Mouse (Mus musculus) MEL (cell line): Measurements from ENCODE around the gene Arhgap4.
A peak's percentile ranks its signal among the peaks of the same experiment; 100 is the strongest.

Experiments
- CHD2 ChIP-seq: IDR thresholded peaks from 2 replicates; pipeline ENCODE4 v1.6.1; 2011; ENCODE audit warnings: low read length, improper control_type of control experiment
- CTCF ChIP-seq, 3 experiments: IDR thresholded peaks in 2 of 3; conservative IDR thresholded peaks in 1 of 3; 2 replicates each; pipeline ENCODE4 v1.5.1; 2011 to 2012; ENCODE audit warnings: low read length in 3 of 3, low read depth in 2 of 3, mild to moderate bottlenecking in 2 of 3, improper control_type of control experiment in 1 of 3, inconsistent platforms in 1 of 3, mixed read lengths in 1 of 3, moderate library complexity in 1 of 3; ENCODE audit not compliant: control insufficient read depth in 1 of 3, insufficient read depth in 1 of 3, poor library complexity in 1 of 3, severe bottlenecking in 1 of 3
- EP300 ChIP-seq, 2 experiments: IDR thresholded peaks; 2 replicates each; pipeline ENCODE4 v1.6.1; 2011; ENCODE audit warnings: improper control_type of control experiment in 2 of 2, low read length in 2 of 2, low read depth in 1 of 2, mild to moderate bottlenecking in 1 of 2
- GABPA ChIP-seq: IDR thresholded peaks from 2 replicates; pipeline ENCODE4 v1.6.1; 2012; ENCODE audit warnings: low read depth, mild to moderate bottlenecking, inconsistent platforms, low read length, improper control_type of control experiment, moderate library complexity
- MAFK ChIP-seq: IDR thresholded peaks from 2 replicates; pipeline ENCODE4 v1.6.1; 2011; ENCODE audit warnings: low read depth, mild to moderate bottlenecking, low read length, improper control_type of control experiment, borderline replicate concordance
- POLR2A ChIP-seq, 2 experiments: IDR thresholded peaks; 2 replicates each; pipeline ENCODE4 v1.6.1; 2011 to 2012; ENCODE audit warnings: low read length in 2 of 2, mild to moderate bottlenecking in 2 of 2, control low read depth in 1 of 2, improper control_type of control experiment in 1 of 2, low read depth in 1 of 2, moderate library complexity in 1 of 2; ENCODE audit not compliant: control insufficient read depth in 1 of 2, insufficient read depth in 1 of 2, poor library complexity in 1 of 2
- POLR2AphosphoS2 ChIP-seq: IDR thresholded peaks from 2 replicates; pipeline ENCODE4 v1.6.1; 2011; ENCODE audit warnings: low read length, improper control_type of control experiment
- SIN3A ChIP-seq: IDR thresholded peaks from 2 replicates; pipeline ENCODE4 v1.6.1; 2012; ENCODE audit warnings: low read length, improper control_type of control experiment, inconsistent platforms
- TAL1 ChIP-seq: IDR thresholded peaks from 2 replicates; pipeline ENCODE4 v1.6.1; 2012; ENCODE audit warnings: mild to moderate bottlenecking, inconsistent platforms, low read length, moderate library complexity, mixed read lengths
- TBP ChIP-seq: IDR thresholded peaks from 2 replicates; pipeline ENCODE4 v1.8.0; 2011; ENCODE audit warnings: low read depth, low read length, improper control_type of control experiment
- ZC3H11A ChIP-seq: IDR thresholded peaks from 2 replicates; pipeline ENCODE4 v1.6.1; 2012; ENCODE audit warnings: low read depth, mild to moderate bottlenecking, inconsistent platforms, low read length, improper control_type of control experiment
- ZMIZ1 ChIP-seq: IDR thresholded peaks from 2 replicates; pipeline ENCODE4 v1.6.1; 2012; ENCODE audit warnings: low read depth, mild to moderate bottlenecking, inconsistent platforms, low read length, improper control_type of control experiment, moderate library complexity

GRCm38 (mm10) chrX:73954988-73955387 lies 33.3 kb upstream of the Arhgap4 start:
- peak in 1 of 2 experiments; percentile 2; a peak in 1 of 4 replicates for TF ChIP-seq POLR2A (IDR thresholded peaks at IDR 0.05; ENCODE audit: control insufficient read depth in 1 of 2, insufficient read depth in 1 of 2, low read depth in 1 of 2, low read length in 2 of 2, poor library complexity in 1 of 2)
- TF ChIP-seq CTCF (IDR thresholded peaks at IDR 0.05 in 2 of 3, conservative IDR thresholded peaks at IDR 0.05 in 1 of 3; ENCODE audit: control insufficient read depth in 1 of 3, insufficient read depth in 1 of 3, low read depth in 2 of 3, low read length in 3 of 3, poor library complexity in 1 of 3, severe bottlenecking in 1 of 3) = no peak
- TF ChIP-seq POLR2AphosphoS2 = no peak
- TF ChIP-seq CHD2 = no peak
- no peak for TF ChIP-seq TAL1
- TF ChIP-seq GABPA = no peak
- TF ChIP-seq MAFK = no peak
- no peak for TF ChIP-seq TBP
- no peak for TF ChIP-seq ZC3H11A
- no peak for TF ChIP-seq SIN3A
- TF ChIP-seq ZMIZ1 = no peak
- no peak for TF ChIP-seq EP300 (IDR thresholded peaks at IDR 0.05; ENCODE audit: low read depth in 1 of 2, low read length in 2 of 2)
